Mouse (Mus musculus) cerebellum, adult 9-10 months (tissue): ENCODE results near the gene Vmn1r167.
"Not testable (repeated sequence)": the region's sequence is repeated elsewhere in the genome, so short reads cannot be mapped to it uniquely, and the experiment has no call there.

Source experiments
- DNase-seq: peaks from one replicate; pipeline ENCODE4 v3.0.0; 2022

Gene Vmn1r167

DNA sequence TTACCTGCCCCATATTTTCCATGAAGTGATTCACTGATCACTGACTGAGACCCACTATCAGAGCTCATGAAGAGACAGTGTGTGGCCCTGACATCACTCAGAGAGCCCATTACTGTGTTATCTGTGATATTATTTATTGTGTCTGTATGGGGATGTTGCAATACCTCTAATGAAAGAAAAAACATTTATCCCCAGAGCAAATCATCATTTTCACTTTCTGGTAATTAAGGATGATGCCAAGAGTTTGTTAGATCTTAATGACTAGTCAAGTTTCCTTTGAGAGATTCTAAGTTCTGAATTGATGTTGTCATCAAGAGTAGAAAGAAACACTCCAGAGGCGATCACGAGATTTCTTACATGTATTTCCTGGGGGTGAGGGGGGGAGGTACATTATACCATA, at the start of gene Vmn1r167:
Vmn1r167 (minus strand) TSS at position 101 of the 400 bp plus-strand sequence.
- not testable (repeated sequence) for DNase-seq

GRCm38 (mm10) chr7:23539432-23539831, 32.4 kb upstream of the Vmn1r167 start, which contains the start of gene Vmn1r168:
TSS of gene Vmn1r168 (plus strand) at chr7:23539732.
- DNase-seq = not testable (repeated sequence)

DNA sequence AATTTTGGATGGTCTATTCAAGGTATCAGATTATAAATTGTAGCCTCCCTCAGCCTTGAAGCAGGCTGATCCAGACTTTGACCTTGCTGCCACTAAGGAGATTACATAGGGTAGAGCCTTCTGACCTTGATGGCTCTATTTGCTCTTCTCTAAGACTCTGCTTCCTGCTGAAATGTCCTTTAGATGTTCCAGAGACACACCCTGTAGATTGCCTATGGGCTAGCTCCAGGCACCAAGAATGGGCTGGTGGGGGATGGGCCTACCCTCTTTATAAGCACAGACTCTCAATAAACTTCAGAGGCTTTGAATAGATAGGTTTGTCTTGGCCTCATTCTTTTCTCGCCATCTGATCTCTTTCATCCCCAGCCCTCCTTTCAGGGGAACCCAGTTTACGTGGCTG, 34.1 kb downstream of the Vmn1r167 start:
- not testable (repeated sequence) for DNase-seq

GRCm38 (mm10) chr7:23470832-23471231, 36.2 kb downstream of the Vmn1r167 start:
- not testable (repeated sequence) for DNase-seq

GRCm38 (mm10) chr7:23470201-23470600, 36.8 kb downstream of the Vmn1r167 start:
- DNase-seq = not testable (repeated sequence)
